Mouse (Mus musculus): ENCODE measurements around the gene Neurl2. TPM values are rescaled to one million over a fixed set of nuclear protein-coding genes. Genes with fewer than 3 reads are reported as not detected.
"Not testable (repeated sequence)": the region's sequence is repeated elsewhere in the genome, so short reads cannot be mapped to it uniquely, and the experiment has no call there.

Neurl2 gene
- polyA plus RNA-seq, 1 experiment from 2014 or later: 4.6 TPM

GRCm38 (mm10) chr2:164803201-164803920 lies 29.9 kb downstream of the Neurl2 start:
- no peak for TF ChIP-seq CTCF (IDR thresholded peaks at IDR 0.05; ENCODE audit: low read depth)
- H3K36me3 ChIP-seq (ENCODE audit: control insufficient read depth, insufficient read depth): peaks cover 28% of the 10 kb centered on the region
- no peaks in the 10 kb centered on the region for H3K9me3 ChIP-seq (ENCODE audit: control insufficient read depth)
- H3K27ac ChIP-seq (ENCODE audit: low read depth, low read length): peak overlapping the region; percentile 85
- H3K4me3 ChIP-seq (ENCODE audit: low read depth, low read length): peak overlapping the region; percentile 80
- WGBS: 49% methylated on average over 16 of the region's 16 CpGs
- peak overlapping the region; percentile 87 for H3K4me2 ChIP-seq (replicated peaks; ENCODE audit: low read depth)
- H3K4me1 ChIP-seq (replicated peaks; ENCODE audit: control insufficient read depth, insufficient read depth, low read length): no peaks in the 10 kb centered on the region
- 0 out of 2 replicates have a peak, but pooled peaks have one; percentile 17 for ATAC-seq
- no peaks in the 10 kb centered on the region for H3K27me3 ChIP-seq (replicated peaks; ENCODE audit: control insufficient read depth, insufficient read depth, low read length)
- H3K9ac ChIP-seq (ENCODE audit: low read depth, low read length): peak overlapping the region; percentile 74

- H3K27ac ChIP-seq (ENCODE audit: low read depth, low read length): no peak overlapping the region
- H3K9ac ChIP-seq (ENCODE audit: low read depth, low read length): no peak overlapping the region
- no peaks in the 10 kb centered on the region for H3K4me1 ChIP-seq (replicated peaks; ENCODE audit: control insufficient read depth, insufficient read depth, low read length)
- no peaks in the 10 kb centered on the region for H3K9me3 ChIP-seq (ENCODE audit: control insufficient read depth)
- no peak for ATAC-seq
- peaks cover 54% of the 10 kb centered on the region for H3K36me3 ChIP-seq (ENCODE audit: control insufficient read depth, insufficient read depth)
- 85% methylated on average over 13 of the region's 13 CpGs for WGBS
- no peak for TF ChIP-seq CTCF (IDR thresholded peaks at IDR 0.05; ENCODE audit: low read depth)
- H3K27me3 ChIP-seq (replicated peaks; ENCODE audit: control insufficient read depth, insufficient read depth, low read length): no peaks in the 10 kb centered on the region
- H3K4me3 ChIP-seq (ENCODE audit: low read depth, low read length): no peak overlapping the region
- H3K4me2 ChIP-seq (replicated peaks; ENCODE audit: low read depth): no peak overlapping the region
Observed at GRCm38 (mm10) chr2:164800252-164801004, 32.8 kb downstream of the Neurl2 start.

GRCm38 (mm10) chr2:164798554-164798953 lies 34.7 kb downstream of the Neurl2 start:
- not testable (repeated sequence) for H3K4me2 ChIP-seq (replicated peaks; ENCODE audit: low read depth); H3K27ac ChIP-seq (ENCODE audit: low read depth, low read length); H3K9me3 ChIP-seq (ENCODE audit: control insufficient read depth); H3K4me3 ChIP-seq (ENCODE audit: low read depth, low read length); H3K4me1 ChIP-seq (replicated peaks; ENCODE audit: control insufficient read depth, insufficient read depth, low read length); ATAC-seq; H3K27me3 ChIP-seq (replicated peaks; ENCODE audit: control insufficient read depth, insufficient read depth, low read length); H3K9ac ChIP-seq (ENCODE audit: low read depth, low read length)
- peaks cover 68% of the 10 kb centered on the region for H3K36me3 ChIP-seq (ENCODE audit: control insufficient read depth, insufficient read depth)
- TF ChIP-seq CTCF (IDR thresholded peaks at IDR 0.05; ENCODE audit: low read depth): peak; percentile 59
- WGBS: 78% methylated on average over 6 of the region's 6 CpGs

GRCm38 (mm10) chr2:164795868-164796267 lies 37.4 kb downstream of the Neurl2 start:
- no peak for ATAC-seq

GRCm38 (mm10) chr2:164794293-164794692 lies 39.0 kb downstream of the Neurl2 start:
- peak; percentile 44; the same call in 1 of the 2 replicates for ATAC-seq
- H3K27me3 ChIP-seq (replicated peaks; ENCODE audit: control insufficient read depth, insufficient read depth, low read length): no peaks in the 10 kb centered on the region
- no peaks in the 10 kb centered on the region for H3K4me1 ChIP-seq (replicated peaks; ENCODE audit: control insufficient read depth, insufficient read depth, low read length)
- peaks cover 73% of the 10 kb centered on the region for H3K36me3 ChIP-seq (ENCODE audit: control insufficient read depth, insufficient read depth)
- no peaks in the 10 kb centered on the region for H3K9me3 ChIP-seq (ENCODE audit: control insufficient read depth)
- peak; percentile 92 for TF ChIP-seq CTCF (IDR thresholded peaks at IDR 0.05; ENCODE audit: low read depth)
- H3K4me3 ChIP-seq (ENCODE audit: low read depth, low read length): no peak overlapping the region
- H3K27ac ChIP-seq (ENCODE audit: low read depth, low read length): no peak overlapping the region
- no peak overlapping the region for H3K9ac ChIP-seq (ENCODE audit: low read depth, low read length)
- no peak overlapping the region for H3K4me2 ChIP-seq (replicated peaks; ENCODE audit: low read depth)
- WGBS: 20% methylated on average over 5 of the region's 5 CpGs

More at GRCm38 (mm10) chr2:164795868-164796267, 37.4 kb downstream of the Neurl2 start:
- Histone ChIP-seq H3K27me3 (replicated peaks; ENCODE audit: control insufficient read depth, insufficient read depth, low read length) (no peaks in the 10 kb centered on the region), H3K9me3 (ENCODE audit: control insufficient read depth) (no peaks in the 10 kb centered on the region), H3K9ac (ENCODE audit: low read depth, low read length) (no peak overlapping the region), H3K4me3 (ENCODE audit: low read depth, low read length) (no peak overlapping the region), H3K36me3 (ENCODE audit: control insufficient read depth, insufficient read depth) (peaks cover 78% of the 10 kb centered on the region), H3K4me1 (replicated peaks; ENCODE audit: control insufficient read depth, insufficient read depth, low read length) (no peaks in the 10 kb centered on the region), H3K4me2 (replicated peaks; ENCODE audit: low read depth) (no peak overlapping the region), H3K27ac (ENCODE audit: low read depth, low read length) (no peak overlapping the region)
- no peak for TF ChIP-seq CTCF (IDR thresholded peaks at IDR 0.05; ENCODE audit: low read depth)
- WGBS: 76% methylated on average over 4 of the region's 4 CpGs

- Histone ChIP-seq H3K27me3 (replicated peaks; ENCODE audit: control insufficient read depth, insufficient read depth, low read length) (no peaks in the 10 kb centered on the region), H3K27ac (ENCODE audit: low read depth, low read length) (no peak overlapping the region), H3K4me1 (replicated peaks; ENCODE audit: control insufficient read depth, insufficient read depth, low read length) (no peaks in the 10 kb centered on the region), H3K9ac (ENCODE audit: low read depth, low read length) (no peak overlapping the region), H3K4me2 (replicated peaks; ENCODE audit: low read depth) (no peak overlapping the region), H3K36me3 (ENCODE audit: control insufficient read depth, insufficient read depth) (peaks cover 76% of the 10 kb centered on the region), H3K4me3 (ENCODE audit: low read depth, low read length) (no peak overlapping the region), H3K9me3 (ENCODE audit: control insufficient read depth) (no peaks in the 10 kb centered on the region)
- no peak for ATAC-seq
- TF ChIP-seq CTCF (IDR thresholded peaks at IDR 0.05; ENCODE audit: low read depth): peak; percentile 28; the same call in 1 of the 2 replicates
- 91% methylated on average over 2 of the region's 2 CpGs for WGBS
Observed at GRCm38 (mm10) chr2:164793772-164794171, 39.5 kb downstream of the Neurl2 start.

Measured in intestine, postnatal 0 days (tissue).